Mouse (Mus musculus): ENCODE measurements around the gene Rce1. TPM values are rescaled to one million over a fixed set of nuclear protein-coding genes. Genes with fewer than 3 reads are reported as not detected.

The Rce1 gene
- total RNA-seq, 4 experiments from 2014 or later: 3.2 to 7.5 (median 4.0) TPM

Small RNAs within 50 kb of the gene (microRNA-seq; reads per million reads assigned to microRNA genes)
- gene Mir6986: not detected

Other genes starting within 250 kb of the Rce1 start
- gene Kdm2a, start 227.4 kb downstream of the Rce1 start, total RNA-seq (2022): 10 to 100 TPM; 30.2 to 37.7 (median 37.2) TPM
- under 1 TPM; 0.39 to 0.64 (median 0.55) TPM for gene Rhod, start 186.2 kb downstream of the Rce1 start, total RNA-seq (2022)
- 1 to 10 TPM; 1.8 to 4.7 (median 2.2) TPM for gene Syt12, start 148.2 kb downstream of the Rce1 start, total RNA-seq (2022)
- gene 2010003K11Rik, start 127.1 kb downstream of the Rce1 start, total RNA-seq (2022): under 1 TPM in 3 of 4 experiments, not detected in 1; 0.22 to 0.25 (median 0.24) TPM
- 100 to 1,000 TPM in 2 of 4 experiments, 10 to 100 TPM in 2; 60.2 to 229 (median 114) TPM for gene Pcx, start 115.2 kb downstream of the Rce1 start, total RNA-seq (2022)
- gene Lrfn4, start 10.0 kb downstream of the Rce1 start, total RNA-seq (2022): 1 to 10 TPM in 2 of 4 experiments, under 1 TPM in 2; 0.46 to 6.3 (median 1.1) TPM
- not detected for gene Gm960, start 73.0 kb upstream of the Rce1 start, total RNA-seq (2022)
- under 1 TPM in 3 of 4 experiments, not detected in 1; 0.04 to 0.10 (median 0.07) TPM for gene Sptbn2, start 85.5 kb upstream of the Rce1 start, total RNA-seq (2022)
- gene Rbm4b, start 130.9 kb upstream of the Rce1 start, total RNA-seq (2022): 1 to 10 TPM; 2.0 to 2.9 (median 2.7) TPM
- gene Rbm4, start 168.3 kb upstream of the Rce1 start, total RNA-seq (2022): 10 to 100 TPM; 32.2 to 39.3 (median 33.5) TPM
- gene Gm21992, start 186.0 kb upstream of the Rce1 start, total RNA-seq (2022): 10 to 100 TPM in 3 of 4 experiments, 1 to 10 TPM in 1; 8.7 to 14.3 (median 11.8) TPM
- gene Rbm14, start 186.0 kb upstream of the Rce1 start, total RNA-seq (2022): 1 to 10 TPM; 5.5 to 7.2 (median 6.5) TPM
- gene Ccs, start 213.7 kb upstream of the Rce1 start, total RNA-seq (2022): 10 to 100 TPM; 18.0 to 27.4 (median 22.5) TPM
- gene Ccdc87, start 213.7 kb upstream of the Rce1 start, total RNA-seq (2022): not detected
- 10 to 100 TPM; 26.2 to 36.7 (median 31.9) TPM for gene Ctsf, start 229.5 kb upstream of the Rce1 start, total RNA-seq (2022)

Data from gastrocnemius, adult 8-10 months (tissue).